In genomic region chr11:69913554-69914371, GRCm38 (mm10) we compare ENCODE assay signal across 8 mouse cellular contexts. TPM values are rescaled to one million over a fixed set of nuclear protein-coding genes. Genes with fewer than 3 reads are reported as not detected.
A peak's percentile ranks its signal among the peaks of the same experiment; 100 is the strongest.
DNase-seq lines count a peak whose midpoint lies in the region; ATAC-seq and TF ChIP-seq lines count a peak whose summit lies in the region.

Gene Gps2, plus strand, starts transcription at chr11:69913888.

- peak; percentile 92 for DNase-seq in Muller cell, postnatal 12 days (ENCODE audit: inconsistent ontology term)
- DNase-seq in cerebellum, adult 9-10 months, result peak; percentile 92
- DNase-seq in layer of hippocampus, adult 9-10 months (ENCODE audit: low spot score), result peak; percentile 81
- DNase-seq in ovary, adult 18-20 months (ENCODE audit: low spot score), result peak; percentile 86
- peak; percentile 89 for DNase-seq in thymus, adult 2 months

- H3K27me3 ChIP-seq in lung, embryonic 15.5 days, result no peaks in the 10 kb centered on the region
- H3K27me3 ChIP-seq in thymus, adult 2 months (ENCODE audit: control insufficient read depth, insufficient read depth, low read length), result no peaks in the 10 kb centered on the region

- ATAC-seq in frontal cortex, adult (ENCODE audit: low TSS enrichment), result peak; percentile 91
- ATAC-seq in hematopoietic stem cell, adult 5-6 weeks (replicated peaks in 1 of 2; ENCODE audit: insufficient read depth in 1 of 2, low FRiP score in 2 of 2, low TSS enrichment in 1 of 2, low read depth in 1 of 2, poor library complexity in 2 of 2, severe bottlenecking in 2 of 2), result peak; percentile 80 to 87
- peak; percentile 81 for ATAC-seq in lung, embryonic 15.5 days (ENCODE audit: borderline replicate concordance, extremely low read depth, low FRiP score, low TSS enrichment)

- TF ChIP-seq POLR2A in thymus, adult 2 months (IDR thresholded peaks at IDR 0.05; ENCODE audit: control insufficient read depth, extremely low read depth, insufficient read depth, low read length, poor library complexity), result peak; percentile 59

- no peaks in the 10 kb centered on the region for H3K9me3 ChIP-seq in lung, embryonic 15.5 days

- H3K4me3 ChIP-seq in lung, embryonic 15.5 days, result peak within 1 kb of the TSS; percentile 92
- H3K4me3 ChIP-seq in thymus, adult 2 months (ENCODE audit: control insufficient read depth, insufficient read depth, low read length), result peak within 1 kb of the TSS; percentile 87

- 1% methylated on average over 61 of the region's 61 CpGs for WGBS in lung, embryonic 15.5 days
- under 1% methylated on average over 61 of the region's 61 CpGs for WGBS in thymus, adult 2 months

- peaks cover 35% of the 10 kb centered on the region for H3K4me1 ChIP-seq in lung, embryonic 15.5 days
- peaks cover 22% of the 10 kb centered on the region for H3K4me1 ChIP-seq in thymus, adult 2 months (replicated peaks; ENCODE audit: control insufficient read depth, insufficient read depth, low read length)

- TF ChIP-seq CTCF in thymus, adult 2 months (IDR thresholded peaks at IDR 0.05; ENCODE audit: borderline replicate concordance, control insufficient read depth, extremely low read depth, insufficient read depth, low read length, poor library complexity), result no peak

- peak within 1 kb of the TSS; percentile 94 for H3K9ac ChIP-seq in lung, embryonic 15.5 days

- H3K36me3 ChIP-seq in lung, embryonic 15.5 days, result peaks cover 89% of the 10 kb centered on the region
- peaks cover 35% of the 10 kb centered on the region for H3K36me3 ChIP-seq in thymus, adult 2 months (ENCODE audit: control insufficient read depth, insufficient read depth, low read length)

- peak within 1 kb of the TSS; percentile 91 for H3K27ac ChIP-seq in lung, embryonic 15.5 days
- H3K27ac ChIP-seq in thymus, adult 2 months (ENCODE audit: control insufficient read depth, insufficient read depth, low read length), result no peak within 1 kb of the TSS

- H3K4me2 ChIP-seq in lung, embryonic 15.5 days, result peak within 1 kb of the TSS; percentile 87

RNA-seq across cellular contexts. Expression of gene Gps2, which starts in this region (rescaled TPM):
- total RNA-seq in hematopoietic stem cell, adult 5-6 weeks (2017), result 37.0 and 64.9 TPM in 2 replicates
- 81.7 and 82.2 TPM in 2 replicates for polyA plus RNA-seq in lung, embryonic 15.5 days (2015; fragmentation: Nextera tagmentation; extraction: Ambion mirVana)
- 236 and 272 TPM in 2 replicates for polyA plus RNA-seq in thymus, adult 2 months (2012; rRNA removed)
